Mouse (Mus musculus) brain, embryonic 14.5 days (tissue): ENCODE results near the gene Snhg11.

ENCODE experiments used
- CTCF ChIP-seq: fragments of 200-500 bp; IDR thresholded peaks from 2 replicates; pipeline ENCODE4 v1.5.1; 2012; ENCODE audit warnings: inconsistent platforms, mild to moderate bottlenecking, moderate library complexity, borderline replicate concordance; ENCODE audit not compliant: insufficient read depth, insufficient read length; ENCODE audit errors: extremely low read depth
- POLR2A ChIP-seq: fragments of 200-500 bp; IDR thresholded peaks from 2 replicates; pipeline ENCODE4 v1.6.1; 2012; ENCODE audit warnings: mild to moderate bottlenecking, inconsistent platforms, borderline replicate concordance; ENCODE audit not compliant: poor library complexity, insufficient read depth, insufficient read length, severe bottlenecking; ENCODE audit errors: extremely low read depth

- TF ChIP-seq CTCF (no peak), POLR2A (no peak)
Observed at GRCm38 (mm10) chr2:158376123-158376687, 767 bp downstream of the Snhg11 start.
